26 mouse cellular contexts compared by ENCODE assay signal in genomic region chr3:129474451-129474850, GRCm38 (mm10). TPM values are rescaled to one million over a fixed set of nuclear protein-coding genes. Genes with fewer than 3 reads are reported as not detected.
A peak's percentile ranks its signal among the peaks of the same experiment; 100 is the strongest.
DNase-seq lines count a peak whose midpoint lies in the region; TF ChIP-seq lines count a peak whose summit lies in the region.
"Had no signal": no experiment of that assay in that cellular context is flagged by ENCODE, and none has a peak within 500 bp of the region (broad histone marks: within the 10 kb centered on the region; RNA-seq: fewer than 3 reads in every experiment).

No protein-coding gene starts in this region.

- 86% methylated on average over 7 of the region's 7 CpGs for WGBS in lung, adult 2 months

- peak; percentile 12 for DNase-seq in lung, postnatal 25 days (ENCODE audit: low spot score)
- DNase-seq in lung, adult 2 months: no peak
- DNase-seq in ES-CJ7 (ENCODE audit: low read depth, low spot score) (peak; percentile 66), ZHBTc4 (ENCODE audit: low read depth, low spot score) (peak; percentile 82)
- no peak for DNase-seq in yolk sac, embryonic 10.5 days (ENCODE audit: low spot score)
- no peak for DNase-seq in urinary bladder, postnatal 25 days (ENCODE audit: low spot score)
- DNase-seq: adrenal gland, postnatal 10 days; B cell, adult 2 months; cerebellum, adult 11 months; cerebellum, adult 2 months; cerebellum, adult 9-11 months; cerebellum, postnatal 25 days; gastrocnemius, postnatal 36 days; heart, postnatal 10 days; heart, postnatal 36 days had no signal

- no peak overlapping the region for H3K4me3 ChIP-seq in lung, adult 2 months (replicated peaks; ENCODE audit: extremely low read depth, low read depth, low read length)
- peak overlapping the region; percentile 63 for H3K4me3 ChIP-seq in E14TG2a.4 (replicated peaks; ENCODE audit: low read length)
- H3K4me3 ChIP-seq: embryonic facial prominence, embryonic 10.5 days; embryonic facial prominence, embryonic 13.5 days; erythroblast, embryonic 14.5 days; forebrain, embryonic 12.5 days; forebrain, embryonic 15.5 days; heart, embryonic 12.5 days; heart, embryonic 15.5 days; hindbrain, embryonic 10.5 days; hindbrain, embryonic 13.5 days had no signal

- no peak for TF ChIP-seq POLR2A in lung, adult 2 months (IDR thresholded peaks at IDR 0.05; ENCODE audit: borderline replicate concordance, extremely low read depth, low read depth, low read length)

- no peak for TF ChIP-seq CTCF in lung, adult 2 months (IDR thresholded peaks at IDR 0.05; ENCODE audit: insufficient read depth, low read length)
- no peak for TF ChIP-seq CTCF in E14TG2a.4 (conservative IDR thresholded peaks at IDR 0.05; ENCODE audit: low read length)

- no peaks in the 10 kb centered on the region for H3K4me1 ChIP-seq in lung, adult 2 months (ENCODE audit: control insufficient read depth, insufficient read depth, low read length)
- H3K4me1 ChIP-seq in E14TG2a.4 (replicated peaks; ENCODE audit: low read depth, low read length): 0 out of 2 replicates have a peak, but pooled peaks cover 6% of the 10 kb centered on the region
- H3K4me1 ChIP-seq: embryonic facial prominence, embryonic 10.5 days; embryonic facial prominence, embryonic 13.5 days; forebrain, embryonic 12.5 days; forebrain, embryonic 15.5 days; heart, embryonic 12.5 days; heart, embryonic 15.5 days; hindbrain, embryonic 10.5 days; hindbrain, embryonic 13.5 days had no signal

- peaks cover 6% of the 10 kb centered on the region; the same call in 1 of the 2 replicates for H3K9me3 ChIP-seq in E14TG2a.4 (ENCODE audit: low read length)
- H3K9me3 ChIP-seq: embryonic facial prominence, embryonic 10.5 days; embryonic facial prominence, embryonic 13.5 days; forebrain, embryonic 12.5 days; forebrain, embryonic 15.5 days; heart, embryonic 12.5 days; heart, embryonic 15.5 days; hindbrain, embryonic 10.5 days; hindbrain, embryonic 13.5 days had no signal

- H3K36me3 ChIP-seq in E14TG2a.4 (ENCODE audit: insufficient read depth, low read length): no peaks in the 10 kb centered on the region
- H3K36me3 ChIP-seq: embryonic facial prominence, embryonic 10.5 days; embryonic facial prominence, embryonic 13.5 days; forebrain, embryonic 12.5 days; forebrain, embryonic 15.5 days; heart, embryonic 12.5 days; heart, embryonic 15.5 days; hindbrain, embryonic 10.5 days; hindbrain, embryonic 13.5 days had no signal

- no peaks in the 10 kb centered on the region for H3K27me3 ChIP-seq in E14TG2a.4 (ENCODE audit: insufficient read depth, low read length)
- H3K27me3 ChIP-seq: CH12.LX; embryonic facial prominence, embryonic 13.5 days; forebrain, embryonic 12.5 days; forebrain, embryonic 15.5 days; heart, embryonic 12.5 days; heart, embryonic 15.5 days; hindbrain, embryonic 13.5 days had no signal

RNA-seq across cellular contexts. Expression of gene Elovl6, which starts 57.7 kb away (rescaled TPM):
- polyA plus RNA-seq in lung, adult 2 months (2012; rRNA removed): 11.3 and 25.1 TPM in 2 replicates

Comparison
In these comparisons a context has a peak if more than half of its experiments do, and no peak if none do; other contexts are left out.
1. DNase-seq: peak in lung, postnatal 25 days (single experiment), ES-CJ7 (single experiment) and ZHBTc4 (single experiment); none in lung, adult 2 months (single experiment), yolk sac, embryonic 10.5 days (single experiment) and urinary bladder, postnatal 25 days (single experiment).